Mouse (Mus musculus): ENCODE measurements around the gene Ncor1. TPM values are rescaled to one million over a fixed set of nuclear protein-coding genes. Genes with fewer than 3 reads are reported as not detected.
"Not testable (repeated sequence)": the region's sequence is repeated elsewhere in the genome, so short reads cannot be mapped to it uniquely, and the experiment has no call there.

The Ncor1 gene
- total RNA-seq, 4 experiments from 2014 or later: 238 to 310 (median 267) TPM

DNA sequence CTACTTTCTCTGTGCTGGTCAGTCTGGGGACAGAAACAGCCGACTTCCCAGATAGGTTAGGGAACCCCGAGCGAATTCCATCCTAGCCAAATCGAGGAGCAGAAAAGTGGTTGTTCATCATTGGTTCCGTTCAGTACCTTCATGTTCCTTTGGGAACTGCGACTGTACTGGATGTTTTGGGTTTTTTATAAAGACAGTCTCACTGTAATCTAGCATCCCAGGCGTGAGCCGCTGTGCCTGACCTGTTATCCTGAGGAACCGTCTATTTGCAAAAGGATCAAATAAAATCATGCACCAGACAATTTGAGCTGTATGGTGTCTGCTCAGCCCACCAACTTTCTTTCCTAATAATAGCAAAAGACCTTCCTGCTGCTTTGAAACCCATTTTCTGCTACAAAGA is 439 bp upstream of the Ncor1 start:
- no peak for DNase-seq (ENCODE audit: low spot score in 2 of 2)

DNA sequence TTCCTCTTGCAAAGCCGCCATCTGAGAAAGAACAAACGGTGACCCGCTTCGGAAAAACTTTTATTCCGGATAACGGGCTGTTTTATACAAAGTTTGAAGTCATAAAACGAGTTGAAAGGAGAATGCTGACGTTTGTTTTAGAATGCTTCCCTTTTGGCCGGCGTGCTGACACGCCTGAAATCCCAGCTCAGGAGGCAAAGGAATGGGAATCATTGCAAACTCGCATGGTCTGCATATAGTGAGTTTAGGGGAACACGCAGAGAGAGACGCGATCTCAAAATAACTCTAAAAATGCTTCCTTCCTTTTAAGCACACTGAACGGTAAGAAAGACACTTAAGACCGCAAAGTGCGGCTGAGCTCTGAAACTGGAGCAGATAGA is 460 bp downstream of the Ncor1 start:
- DNase-seq (ENCODE audit: low spot score in 2 of 2): no peak

DNA sequence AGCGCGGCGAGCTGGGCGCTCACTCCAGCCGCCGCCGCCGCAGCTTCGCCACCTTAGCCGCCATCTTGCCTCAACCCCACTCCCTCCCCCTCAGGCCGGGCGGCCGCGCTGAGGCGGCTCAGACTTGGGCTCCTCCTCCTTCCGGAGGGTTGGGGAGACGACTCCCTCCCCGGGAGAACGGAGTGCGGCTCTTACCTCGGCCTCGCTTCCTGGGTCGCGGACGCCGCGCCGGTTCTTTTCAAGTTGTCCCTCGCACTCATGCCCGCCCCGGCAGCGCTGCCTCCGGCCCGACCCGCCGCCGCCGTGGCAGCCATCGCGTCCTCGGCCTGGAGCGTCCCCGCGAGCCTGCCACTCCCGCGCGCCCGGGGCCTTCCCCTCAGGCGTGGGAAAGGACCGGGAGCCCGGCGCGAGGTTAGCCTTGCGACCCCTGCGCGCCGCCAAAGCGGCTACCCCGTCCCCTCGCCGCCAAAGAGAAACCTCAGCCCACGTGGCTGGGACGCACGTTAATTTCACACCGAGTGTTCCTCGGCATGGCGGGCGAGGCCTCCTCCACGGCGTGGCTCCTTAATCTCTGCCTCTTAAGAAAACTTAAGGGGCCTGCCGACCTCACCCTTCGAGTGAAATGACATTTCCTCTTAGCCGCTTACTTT is 975 bp downstream of the Ncor1 start:
- DNase-seq (ENCODE audit: low spot score in 2 of 2): peak; percentile 69 to 77

- peak; percentile 14 to 31 for DNase-seq (ENCODE audit: low spot score in 2 of 2)
These were observed 1.7 kb downstream of the Ncor1 start for GRCm38 (mm10) chr11:62456483-62457172.

GRCm38 (mm10) chr11:62456021-62456482 is 2.3 kb downstream of the Ncor1 start:
- no peak for DNase-seq (ENCODE audit: low spot score in 2 of 2)

- no peak for DNase-seq (ENCODE audit: low spot score in 2 of 2)
These were observed 3.1 kb downstream of the Ncor1 start for GRCm38 (mm10) chr11:62455193-62455592.

- no peak for DNase-seq (ENCODE audit: low spot score in 2 of 2)
These were observed 9.4 kb downstream of the Ncor1 start for GRCm38 (mm10) chr11:62448971-62449370.

DNA sequence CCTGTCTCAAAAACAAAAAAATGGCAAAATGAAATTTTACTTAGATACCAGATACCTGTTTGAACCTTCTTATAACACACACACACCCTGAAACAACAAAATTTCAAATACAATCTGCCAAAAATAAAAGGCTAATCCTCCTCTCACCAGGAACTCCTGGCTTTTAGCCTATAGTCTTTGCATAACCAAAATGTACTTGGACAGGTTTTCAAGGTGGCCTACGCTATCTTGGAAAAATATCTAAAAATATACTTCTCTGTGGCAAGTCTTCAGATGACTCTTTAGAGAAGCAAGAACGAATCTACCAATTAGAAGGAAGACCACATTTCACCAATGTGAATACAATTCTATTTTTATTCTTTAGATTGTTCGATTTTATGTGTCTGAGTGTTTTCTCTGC is 12.5 kb downstream of the Ncor1 start:
- DNase-seq (ENCODE audit: low spot score in 2 of 2): no peak

DNA sequence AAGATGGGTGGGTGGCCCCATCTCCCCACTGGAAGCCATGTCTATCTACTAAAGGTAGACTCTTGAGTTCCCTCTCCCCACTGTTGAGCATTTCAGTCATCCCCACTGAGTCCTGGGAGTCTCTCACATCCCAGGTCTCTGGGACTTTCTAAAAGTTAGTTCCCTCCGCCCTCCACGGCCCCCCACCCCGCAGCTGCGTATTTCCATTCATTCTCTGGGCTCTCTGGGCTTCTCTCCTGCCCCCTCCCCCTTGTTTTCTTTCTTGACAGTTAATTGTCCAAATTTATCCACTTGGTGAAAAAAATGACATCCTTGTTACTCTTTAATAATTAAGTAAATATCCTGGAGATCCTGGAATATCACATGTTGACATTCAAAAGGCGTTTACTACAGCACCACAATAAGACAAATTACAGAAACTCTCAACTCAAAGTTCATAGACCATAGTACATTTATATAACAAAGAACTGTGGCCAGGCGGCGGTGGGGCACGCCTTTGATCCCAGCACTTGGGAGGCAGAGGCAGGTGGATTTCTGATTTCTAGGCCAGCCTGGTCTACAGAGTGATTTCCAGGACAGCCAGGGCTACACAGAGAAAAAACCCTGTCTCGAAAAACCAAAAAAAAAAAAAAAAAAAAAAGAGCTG is 17.5 kb downstream of the Ncor1 start:
- no peak for DNase-seq (ENCODE audit: low spot score in 2 of 2)

- DNase-seq (ENCODE audit: low spot score in 2 of 2): no peak
These were observed 26.1 kb downstream of the Ncor1 start for GRCm38 (mm10) chr11:62432211-62432610.

DNA sequence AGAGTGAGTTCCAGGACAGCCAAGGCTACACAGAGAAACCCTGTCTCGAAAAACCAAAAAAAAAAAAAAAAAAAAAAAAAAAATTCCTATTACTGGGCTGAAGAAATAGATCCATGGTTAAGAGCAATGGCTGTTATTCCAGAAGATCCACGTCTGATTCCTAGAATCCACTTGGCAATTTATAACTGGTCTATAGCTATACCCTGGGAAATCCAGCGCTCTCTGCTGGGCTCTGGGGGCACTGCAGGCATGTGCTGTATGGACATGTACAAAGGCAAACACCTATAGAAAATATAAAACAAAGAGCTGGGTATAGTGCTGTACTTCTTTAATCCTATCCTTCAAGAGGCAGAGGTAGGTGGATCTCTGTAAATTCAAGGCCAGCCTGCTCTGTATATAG is 31.2 kb downstream of the Ncor1 start:
- DNase-seq (ENCODE audit: low spot score in 2 of 2): no peak

DNA sequence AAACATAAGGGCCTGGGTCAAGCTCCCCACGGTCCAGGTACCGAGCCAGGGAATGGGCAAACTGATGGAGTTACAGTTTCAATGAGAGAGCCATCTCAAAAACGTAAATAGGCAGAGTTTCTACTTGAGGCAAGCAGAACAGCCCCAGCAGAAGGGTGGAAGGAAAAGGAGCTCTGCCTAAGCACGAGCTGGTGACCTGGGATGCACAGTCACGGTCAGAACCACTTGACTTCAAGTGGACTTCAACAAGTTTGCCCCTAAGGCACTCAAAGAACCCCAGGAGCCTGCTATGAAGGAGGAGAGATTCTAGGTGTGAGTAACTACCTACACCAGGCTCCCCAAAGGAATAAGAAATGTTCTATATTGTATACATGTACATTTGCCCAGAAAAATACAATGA is 32.1 kb downstream of the Ncor1 start:
- DNase-seq (ENCODE audit: low spot score in 2 of 2): no peak

DNA sequence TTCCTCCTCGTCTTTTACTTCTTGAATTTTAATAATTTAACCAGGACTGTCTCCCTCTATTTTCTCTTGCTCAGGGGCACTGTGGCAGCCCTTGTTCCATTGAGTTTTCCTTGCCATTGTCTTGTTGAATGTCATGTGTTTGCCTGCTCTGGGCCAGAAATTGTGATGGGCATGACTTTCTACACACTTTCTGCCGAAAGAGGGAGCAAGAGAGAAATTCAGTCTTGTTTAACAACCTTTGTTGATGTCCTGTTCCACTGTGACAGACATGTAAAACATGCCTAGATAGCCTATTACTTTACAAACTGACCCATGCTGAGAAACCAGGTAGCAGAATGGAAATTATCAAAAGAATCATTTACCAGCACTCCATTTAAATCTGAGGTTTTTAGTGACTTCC is 33.8 kb downstream of the Ncor1 start:
- DNase-seq (ENCODE audit: low spot score in 2 of 2): no peak

DNA sequence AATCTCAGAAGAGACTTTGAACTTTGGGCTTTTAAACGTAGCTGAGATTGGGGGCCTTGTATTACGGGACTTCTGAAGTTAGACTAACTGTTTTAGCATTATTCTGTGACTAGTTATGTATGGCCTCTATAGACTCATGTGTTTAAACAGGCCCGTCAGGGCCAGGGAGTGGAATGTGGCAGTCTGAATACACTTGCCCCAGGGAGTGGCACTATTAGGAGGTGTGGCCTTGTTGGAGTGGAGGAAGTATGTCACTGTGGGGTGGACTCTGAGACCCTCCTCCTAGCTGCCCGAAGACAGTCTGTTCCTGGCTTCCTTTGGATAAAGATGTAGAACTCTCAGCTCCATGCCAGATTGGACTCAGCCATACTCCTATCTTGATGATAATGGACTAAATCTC is 43.3 kb downstream of the Ncor1 start:
- no peak for DNase-seq (ENCODE audit: low spot score in 2 of 2)

DNA sequence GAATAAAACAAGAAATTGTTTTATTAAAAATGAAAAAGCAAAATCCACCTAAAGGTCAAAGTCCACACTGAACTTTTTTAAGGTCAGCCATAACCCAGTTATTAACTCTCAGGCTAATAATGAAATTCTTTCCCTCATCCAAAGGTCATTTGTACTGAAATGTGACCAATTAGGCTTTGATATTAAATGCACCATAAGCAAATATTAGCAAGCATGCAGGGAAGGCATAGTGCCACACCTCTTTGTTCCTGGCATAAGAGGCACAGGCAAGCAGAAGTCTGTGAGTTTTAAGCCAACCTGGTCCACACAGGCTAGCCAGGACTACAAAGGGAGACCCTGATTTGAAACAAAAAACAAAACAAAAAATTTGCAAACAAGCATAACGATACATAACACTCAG is 48.7 kb downstream of the Ncor1 start:
- DNase-seq (ENCODE audit: low spot score in 2 of 2): no peak

DNA sequence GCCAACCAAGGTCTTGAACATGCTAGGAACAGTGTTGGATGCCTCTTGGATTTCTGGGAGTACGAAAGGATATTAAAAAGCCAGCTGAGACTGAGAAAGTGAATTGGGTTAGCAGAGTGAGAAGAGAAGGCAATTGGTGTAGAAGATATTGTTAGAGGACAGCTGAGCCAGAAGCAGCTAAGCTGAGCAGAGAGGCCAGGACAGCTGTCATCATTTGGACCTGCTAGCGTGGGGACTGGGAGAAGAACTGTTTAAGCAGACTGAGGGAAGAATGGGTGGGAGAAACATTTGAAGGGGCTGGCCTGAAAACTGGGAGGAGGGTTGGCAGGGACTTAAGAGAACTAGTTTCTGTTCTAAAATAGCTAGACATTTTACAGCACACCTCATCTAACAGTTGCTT is 49.5 kb downstream of the Ncor1 start:
- DNase-seq (ENCODE audit: low spot score in 2 of 2): no peak

DNA sequence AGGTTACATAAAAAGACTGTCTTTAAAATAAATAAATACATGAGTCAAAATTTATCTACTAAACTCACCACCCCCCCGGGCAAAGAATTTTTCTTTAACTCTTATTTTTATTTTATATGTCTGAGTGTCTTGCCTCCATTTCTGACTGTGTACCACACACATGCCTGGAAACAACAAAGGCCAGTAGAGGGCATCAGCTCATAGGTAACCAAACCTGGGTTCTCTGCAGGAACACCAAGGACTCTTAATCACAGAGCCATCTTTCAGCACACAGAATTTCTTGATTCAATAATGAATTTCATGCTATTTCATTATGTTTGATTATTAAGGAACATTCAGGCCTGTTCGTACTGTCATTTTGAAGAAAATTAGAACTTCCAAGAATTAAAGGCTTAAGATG is 61.9 kb downstream of the Ncor1 start:
- no peak for DNase-seq (ENCODE audit: low spot score in 2 of 2)

DNA sequence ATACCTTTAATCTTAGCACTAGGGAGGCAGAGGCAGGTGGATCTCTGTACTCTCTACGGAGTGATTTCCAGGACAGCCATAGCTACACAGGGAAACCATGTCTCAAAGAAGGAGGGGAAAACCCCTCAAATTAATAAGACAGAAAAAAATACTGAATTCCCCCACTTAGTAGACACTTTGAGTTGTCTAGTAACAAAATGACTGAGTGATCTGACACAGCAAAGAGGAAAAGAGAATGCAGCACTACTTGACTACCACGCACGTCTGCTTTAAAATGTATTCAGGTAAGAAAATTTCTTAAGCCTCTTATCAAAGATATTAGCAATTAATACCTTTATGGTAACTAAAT is 70.0 kb downstream of the Ncor1 start:
- no peak for DNase-seq (ENCODE audit: low spot score in 2 of 2)

- no peak for DNase-seq (ENCODE audit: low spot score in 2 of 2)
These were observed 70.6 kb downstream of the Ncor1 start for GRCm38 (mm10) chr11:62387608-62388330.

GRCm38 (mm10) chr11:62377202-62377851 is 81.0 kb downstream of the Ncor1 start:
- not testable (repeated sequence) for DNase-seq (ENCODE audit: low spot score in 2 of 2)

GRCm38 (mm10) chr11:62371776-62372175 is 86.6 kb downstream of the Ncor1 start:
- no peak for DNase-seq (ENCODE audit: low spot score in 2 of 2)

GRCm38 (mm10) chr11:62369924-62370323 is 88.4 kb downstream of the Ncor1 start:
- no peak for DNase-seq (ENCODE audit: low spot score in 2 of 2)

Measured in left cerebral cortex, adult 8-10 months (tissue).